Mouse (Mus musculus) forebrain, embryonic 11.5 days (tissue): ENCODE data around the gene Eme1. TPM values are rescaled to one million over a fixed set of nuclear protein-coding genes. Genes with fewer than 3 reads are reported as not detected.
"Not testable (repeated sequence)": the region's sequence is repeated elsewhere in the genome, so short reads cannot be mapped to it uniquely, and the experiment has no call there.

Experiments
- ATAC-seq: fragments of 200-750 bp; cut with Nextera tagmentation; replicated peaks from 2 replicates; pipeline ENCODE4 v1.8.0; 2017; ENCODE audit warnings: moderate TSS enrichment; ENCODE audit not compliant: low FRiP score
- DNase-seq: peaks from one replicate; pipeline ENCODE4 v3.0.0-alpha.2; 2017; ENCODE audit warnings: low spot score
- H3K27ac ChIP-seq: fragments of 300-500 bp; sonication (generic); 2 replicates; pipeline ENCODE4 v1.5.1; 2014; ENCODE audit warnings: low read depth, low read length
- H3K27me3 ChIP-seq: fragments of 300-500 bp; sonication (generic); 2 replicates; pipeline ENCODE4 v1.6.1; 2014; ENCODE audit warnings: mild to moderate bottlenecking, low read length, mixed read lengths; ENCODE audit not compliant: control insufficient read depth, insufficient read depth
- H3K36me3 ChIP-seq: fragments of 300-500 bp; sonication (generic); 2 replicates; pipeline ENCODE4 v1.6.1; 2014; ENCODE audit warnings: mild to moderate bottlenecking, low read length, moderate library complexity, mixed read lengths; ENCODE audit not compliant: control insufficient read depth, insufficient read depth
- H3K4me1 ChIP-seq: fragments of 300-500 bp; sonication (generic); replicated peaks from 2 replicates; pipeline ENCODE4 v1.6.1; 2014; ENCODE audit warnings: low read length, mixed read lengths; ENCODE audit not compliant: control insufficient read depth, insufficient read depth
- H3K4me2 ChIP-seq: fragments of 300-500 bp; sonication (generic); 2 replicates; pipeline ENCODE4 v1.6.1; 2014; ENCODE audit warnings: low read depth, mild to moderate bottlenecking, low read length, moderate library complexity, mixed read lengths; ENCODE audit not compliant: severe bottlenecking
- H3K4me3 ChIP-seq: fragments of 300-500 bp; sonication (generic); 2 replicates; pipeline ENCODE4 v1.5.1; 2014; ENCODE audit warnings: low read depth, low read length
- H3K9ac ChIP-seq: fragments of 300-500 bp; sonication (generic); 2 replicates; pipeline ENCODE4 v1.6.1; 2014; ENCODE audit warnings: low read length
- H3K9me3 ChIP-seq: fragments of 300-500 bp; sonication (generic); 2 replicates; pipeline ENCODE4 v1.6.1; 2016; ENCODE audit warnings: low read length, mixed read lengths; ENCODE audit not compliant: control insufficient read depth
- WGBS: fragments of 180-500 bp; shearing (Covaris S2); extraction: QIAGEN DNeasy Blood & Tissue Kit; methylation state at CpG from one replicate; pipeline ENCODE4 v1.1.7; 2014; 5-methylcytosine and 5-hydroxymethylcytosine counted together
- polyA plus RNA-seq: library from polyadenylated mRNA; unstranded; fragments of >200 nt; fragmentation: Nextera tagmentation; extraction: Ambion mirVana; gene quantifications from 2 replicates; pipeline ENCODE4 v1.2.1, GENCODE M21; 2014

The Eme1 gene
- polyA plus RNA-seq, 1 experiment from 2014 or later = 57.2 TPM

DNA sequence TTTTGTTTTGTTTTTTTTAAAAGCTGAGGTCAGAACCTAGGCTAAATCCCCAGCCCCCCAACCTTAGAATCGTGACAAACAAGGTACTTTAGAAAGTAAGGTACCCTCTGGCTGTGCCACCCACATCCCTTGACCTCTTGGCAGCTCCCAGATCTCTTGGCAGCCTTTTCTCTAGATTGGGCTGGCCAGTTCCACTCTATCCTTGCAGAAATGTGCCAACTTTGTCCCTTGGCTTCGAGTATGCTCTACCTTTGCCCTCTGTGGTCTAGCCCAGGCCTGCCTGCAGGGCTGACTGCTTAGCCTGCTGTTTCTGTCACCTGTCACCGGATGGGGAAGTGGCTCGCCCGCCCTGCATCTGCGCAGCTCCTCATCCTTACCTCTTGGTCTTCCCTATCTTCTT, 11.5 kb upstream of the Eme1 start:
- WGBS = 89% methylated on average over 6 of the region's 6 CpGs
- peak; percentile 47 for DNase-seq
- ATAC-seq = no peak
- Histone ChIP-seq H3K27me3 (no peaks in the 10 kb centered on the region), H3K4me2 (no peak overlapping the region), H3K27ac (no peak overlapping the region), H3K4me1 (no peaks in the 10 kb centered on the region), H3K36me3 (peaks cover 14% of the 10 kb centered on the region), H3K4me3 (no peak overlapping the region), H3K9ac (no peak overlapping the region), H3K9me3 (no peaks in the 10 kb centered on the region)

GRCm38 (mm10) chr11:94661344-94661743, 7.6 kb upstream of the Eme1 start:
- no peaks in the 10 kb centered on the region; the same call in 1 of the 2 replicates for H3K36me3 ChIP-seq
- WGBS = 73% methylated on average over 1 of the region's 1 CpGs

DNA sequence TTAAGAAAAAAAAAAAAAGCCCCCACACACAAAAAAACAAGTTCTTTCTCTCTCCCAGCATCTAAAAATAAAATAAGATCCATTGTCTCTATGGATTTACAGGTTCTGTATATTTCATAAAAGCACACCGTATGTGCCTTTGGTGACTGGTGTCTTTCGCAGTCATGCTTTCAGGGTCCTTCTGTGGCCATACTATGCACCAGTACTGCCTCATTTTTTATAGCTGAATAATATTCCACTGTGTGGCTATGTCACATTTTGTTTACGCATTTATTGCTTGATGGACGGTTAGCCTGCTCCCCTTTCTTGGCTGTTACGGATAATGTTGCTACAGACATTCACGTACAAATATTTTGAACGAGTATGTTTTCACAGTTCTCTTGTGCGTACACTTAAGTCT, 791 bp downstream of the Eme1 start:
- Histone ChIP-seq H3K36me3 (peaks cover 2% of the 10 kb centered on the region; the same call in 1 of the 2 replicates), H3K27me3 (no peaks in the 10 kb centered on the region), H3K27ac (no peak overlapping the region), H3K4me2 (peak overlapping the region; percentile 51), H3K4me3 (peak overlapping the region; percentile 61), H3K9me3 (no peaks in the 10 kb centered on the region), H3K4me1 (no peaks in the 10 kb centered on the region; the same call in 1 of the 2 replicates), H3K9ac (peak overlapping the region; percentile 71)
- ATAC-seq = no peak
- DNase-seq = no peak
- WGBS = 48% methylated on average over 8 of the region's 8 CpGs

More at GRCm38 (mm10) chr11:94661344-94661743, 7.6 kb upstream of the Eme1 start:
- Histone ChIP-seq H3K4me2 (no peak overlapping the region), H3K4me3 (no peak overlapping the region), H3K9me3 (no peaks in the 10 kb centered on the region), H3K27ac (no peak overlapping the region), H3K27me3 (no peaks in the 10 kb centered on the region), H3K9ac (no peak overlapping the region), H3K4me1 (no peaks in the 10 kb centered on the region)
- no peak for ATAC-seq
- DNase-seq = no peak

DNA sequence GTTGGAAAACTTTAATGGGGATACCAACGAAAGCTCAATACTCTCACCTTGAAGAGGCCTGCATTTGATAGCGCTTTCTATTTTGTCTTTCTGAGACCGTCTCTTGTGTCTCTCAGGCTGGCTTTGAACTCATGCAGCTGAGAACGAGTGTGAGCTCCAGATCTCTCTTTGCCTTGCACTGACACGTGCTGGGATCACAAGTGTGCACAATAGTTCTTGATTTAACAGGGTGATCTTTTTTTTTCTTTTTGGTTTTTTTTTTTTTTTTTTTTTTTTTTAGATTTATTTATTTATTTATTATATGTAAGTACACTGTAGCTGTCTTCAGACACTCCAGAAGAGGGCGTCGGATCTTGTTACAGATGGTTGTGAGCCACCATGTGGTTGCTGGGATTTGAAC, 2.5 kb downstream of the Eme1 start:
- not testable (repeated sequence) for H3K36me3 ChIP-seq, DNase-seq, ATAC-seq, H3K27me3 ChIP-seq, H3K9ac ChIP-seq, H3K4me1 ChIP-seq, H3K4me3 ChIP-seq, H3K27ac ChIP-seq, H3K9me3 ChIP-seq, H3K4me2 ChIP-seq
- 96% methylated on average over 5 of the region's 7 CpGs for whole genome bisulfite sequencing

- ATAC-seq = no peak
- 95% methylated on average over 4 of the region's 4 CpGs for whole genome bisulfite sequencing
- no peak for DNase-seq
- Histone ChIP-seq H3K4me2 (no peak overlapping the region), H3K9me3 (no peaks in the 10 kb centered on the region), H3K36me3 (peaks cover 30% of the 10 kb centered on the region), H3K4me3 (no peak overlapping the region), H3K4me1 (no peaks in the 10 kb centered on the region), H3K27me3 (no peaks in the 10 kb centered on the region), H3K27ac (no peak overlapping the region), H3K9ac (no peak overlapping the region)
Measured at GRCm38 (mm10) chr11:94646457-94646856, 7.3 kb downstream of the Eme1 start.

GRCm38 (mm10) chr11:94644461-94645219, 9.1 kb downstream of the Eme1 start:
- 91% methylated on average over 8 of the region's 8 CpGs for WGBS
- no peaks in the 10 kb centered on the region for H3K9me3 ChIP-seq
- H3K27me3 ChIP-seq = no peaks in the 10 kb centered on the region
- ATAC-seq = no peak
- H3K4me1 ChIP-seq = no peaks in the 10 kb centered on the region
- no peak overlapping the region for H3K9ac ChIP-seq
- no peak overlapping the region for H3K4me3 ChIP-seq
- no peak overlapping the region for H3K4me2 ChIP-seq
- H3K36me3 ChIP-seq = peaks cover 33% of the 10 kb centered on the region
- no peak for DNase-seq
- H3K27ac ChIP-seq = no peak overlapping the region

DNA sequence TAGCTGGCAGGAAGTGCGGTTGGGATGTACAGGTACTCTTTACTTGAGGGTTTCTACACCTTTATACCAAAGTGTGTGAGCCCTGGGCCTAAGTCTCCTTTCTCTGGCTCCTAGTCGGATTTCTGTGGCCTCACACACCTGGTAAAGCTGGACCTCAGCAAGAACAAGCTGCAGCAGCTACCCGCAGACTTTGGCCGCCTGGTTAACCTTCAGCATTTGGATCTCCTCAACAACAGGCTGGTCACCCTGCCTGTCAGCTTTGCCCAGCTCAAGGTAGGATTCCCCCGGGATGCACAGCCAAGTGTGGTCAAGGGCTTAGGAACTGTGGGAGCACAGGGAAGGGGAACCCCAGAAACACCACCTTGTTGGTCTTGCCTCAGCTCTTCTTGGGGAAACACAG, 19.3 kb downstream of the Eme1 start:
- Histone ChIP-seq H3K4me3 (no peak overlapping the region), H3K9me3 (no peaks in the 10 kb centered on the region), H3K4me2 (no peak overlapping the region), H3K36me3 (peaks cover 8% of the 10 kb centered on the region), H3K9ac (no peak overlapping the region), H3K4me1 (peaks cover 3% of the 10 kb centered on the region; the same call in 1 of the 2 replicates), H3K27ac (no peak overlapping the region), H3K27me3 (no peaks in the 10 kb centered on the region)
- 93% methylated on average over 5 of the region's 5 CpGs for WGBS
- DNase-seq (no peak), ATAC-seq (no peak)

GRCm38 (mm10) chr11:94632988-94633387, 20.8 kb downstream of the Eme1 start:
- H3K36me3 ChIP-seq = peaks cover 8% of the 10 kb centered on the region
- H3K27ac ChIP-seq = no peak overlapping the region
- H3K4me1 ChIP-seq = peaks cover 3% of the 10 kb centered on the region; the same call in 1 of the 2 replicates
- H3K4me2 ChIP-seq = no peak overlapping the region
- WGBS = 87% methylated on average over 8 of the region's 8 CpGs
- no peaks in the 10 kb centered on the region for H3K9me3 ChIP-seq
- no peak overlapping the region for H3K9ac ChIP-seq
- no peak overlapping the region for H3K4me3 ChIP-seq
- ATAC-seq (no peak), DNase-seq (no peak)
- no peaks in the 10 kb centered on the region for H3K27me3 ChIP-seq

DNA sequence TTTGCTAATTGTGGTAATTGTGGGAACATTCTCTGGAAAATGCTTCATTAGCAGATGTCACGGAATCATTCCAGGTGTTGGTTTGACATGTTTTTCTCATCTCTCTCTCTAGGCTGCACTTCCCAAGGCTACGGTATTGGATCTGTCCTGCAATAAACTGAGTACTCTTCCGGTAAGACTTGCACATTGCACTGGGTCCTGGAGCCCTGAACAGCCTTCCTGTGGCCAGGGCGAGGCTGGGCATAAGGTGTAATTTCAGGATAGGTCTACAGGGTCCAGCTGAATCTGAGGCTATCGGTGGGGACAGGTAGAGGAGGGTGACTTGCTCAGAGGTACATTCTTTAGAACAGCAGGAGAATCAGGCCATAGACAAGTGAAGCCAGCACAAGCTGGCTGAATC, 21.8 kb downstream of the Eme1 start:
- ATAC-seq (no peak), DNase-seq (no peak)
- peaks cover 4% of the 10 kb centered on the region for H3K36me3 ChIP-seq
- H3K4me3 ChIP-seq = no peak overlapping the region
- H3K27ac ChIP-seq = no peak overlapping the region
- no peak overlapping the region for H3K9ac ChIP-seq
- no peaks in the 10 kb centered on the region for H3K27me3 ChIP-seq
- H3K4me1 ChIP-seq = peaks cover 3% of the 10 kb centered on the region; the same call in 1 of the 2 replicates
- H3K9me3 ChIP-seq = no peaks in the 10 kb centered on the region
- 94% methylated on average over 5 of the region's 5 CpGs for WGBS
- no peak overlapping the region for H3K4me2 ChIP-seq
